Mouse (Mus musculus): ENCODE data around the gene Srr. TPM values are rescaled to one million over a fixed set of nuclear protein-coding genes. Genes with fewer than 3 reads are reported as not detected.
A peak's percentile ranks its signal among the peaks of the same experiment; 100 is the strongest.

The Srr gene
- polyA plus RNA-seq, 1 experiment from 2014 or later = 25.1 TPM

GRCm38 (mm10) chr11:74909978-74910377, 15.8 kb downstream of the Srr start:
- no peak for ATAC-seq (ENCODE audit: low FRiP score, low TSS enrichment)
- H3K9ac ChIP-seq (replicated peaks; ENCODE audit: low read length) = no peak overlapping the region
- no peaks in the 10 kb centered on the region for H3K9me3 ChIP-seq (ENCODE audit: low read length)
- H3K27ac ChIP-seq (ENCODE audit: low read length) = no peak overlapping the region
- no peaks in the 10 kb centered on the region for H3K4me1 ChIP-seq (ENCODE audit: insufficient read depth, low read length)
- no peak overlapping the region for H3K4me3 ChIP-seq (ENCODE audit: low read length)
- no peak overlapping the region for H3K4me2 ChIP-seq (replicated peaks; ENCODE audit: low read depth, low read length)
- H3K36me3 ChIP-seq (ENCODE audit: insufficient read depth, low read length) = peaks cover 47% of the 10 kb centered on the region
- whole genome bisulfite sequencing = 92% methylated on average over 4 of the region's 4 CpGs
- no peaks in the 10 kb centered on the region for H3K27me3 ChIP-seq (ENCODE audit: insufficient read depth, low read length)

- Histone ChIP-seq H3K4me1 (ENCODE audit: insufficient read depth, low read length) (no peaks in the 10 kb centered on the region), H3K9ac (replicated peaks; ENCODE audit: low read length) (no peak overlapping the region), H3K27ac (ENCODE audit: low read length) (no peak overlapping the region), H3K4me3 (ENCODE audit: low read length) (no peak overlapping the region), H3K9me3 (ENCODE audit: low read length) (no peaks in the 10 kb centered on the region), H3K4me2 (replicated peaks; ENCODE audit: low read depth, low read length) (no peak overlapping the region), H3K36me3 (ENCODE audit: insufficient read depth, low read length) (peaks cover 54% of the 10 kb centered on the region), H3K27me3 (ENCODE audit: insufficient read depth, low read length) (no peaks in the 10 kb centered on the region)
- 67% methylated on average over 12 of the region's 12 CpGs for WGBS
- ATAC-seq (ENCODE audit: low FRiP score, low TSS enrichment) = 0 out of 2 replicates have a peak, but pooled peaks have one; percentile 12
Observed at GRCm38 (mm10) chr11:74908618-74909399, 16.9 kb downstream of the Srr start.

- ATAC-seq (ENCODE audit: low FRiP score, low TSS enrichment) = no peak
- Histone ChIP-seq H3K4me3 (ENCODE audit: low read length) (no peak overlapping the region), H3K27ac (ENCODE audit: low read length) (no peak overlapping the region), H3K9me3 (ENCODE audit: low read length) (no peaks in the 10 kb centered on the region), H3K36me3 (ENCODE audit: insufficient read depth, low read length) (peaks cover 60% of the 10 kb centered on the region), H3K9ac (replicated peaks; ENCODE audit: low read length) (no peak overlapping the region), H3K4me1 (ENCODE audit: insufficient read depth, low read length) (no peaks in the 10 kb centered on the region), H3K4me2 (replicated peaks; ENCODE audit: low read depth, low read length) (no peak overlapping the region), H3K27me3 (ENCODE audit: insufficient read depth, low read length) (no peaks in the 10 kb centered on the region)
- WGBS = 93% methylated on average over 6 of the region's 6 CpGs
Observed at GRCm38 (mm10) chr11:74907850-74908249, 17.9 kb downstream of the Srr start.

- no peak for ATAC-seq (ENCODE audit: low FRiP score, low TSS enrichment)
- no peak overlapping the region for H3K27ac ChIP-seq (ENCODE audit: low read length)
- H3K9me3 ChIP-seq (ENCODE audit: low read length) = no peaks in the 10 kb centered on the region
- no peak overlapping the region for H3K4me2 ChIP-seq (replicated peaks; ENCODE audit: low read depth, low read length)
- H3K4me1 ChIP-seq (ENCODE audit: insufficient read depth, low read length) = peaks cover 23% of the 10 kb centered on the region
- H3K36me3 ChIP-seq (ENCODE audit: insufficient read depth, low read length) = peaks cover 70% of the 10 kb centered on the region
- 86% methylated on average over 5 of the region's 5 CpGs for WGBS
- H3K4me3 ChIP-seq (ENCODE audit: low read length) = no peak overlapping the region
- H3K27me3 ChIP-seq (ENCODE audit: insufficient read depth, low read length) = no peaks in the 10 kb centered on the region
- H3K9ac ChIP-seq (replicated peaks; ENCODE audit: low read length) = no peak overlapping the region
Observed at GRCm38 (mm10) chr11:74902416-74902815, 23.3 kb downstream of the Srr start.

- Histone ChIP-seq H3K4me3 (ENCODE audit: low read length) (no peak overlapping the region), H3K9ac (replicated peaks; ENCODE audit: low read length) (no peak overlapping the region), H3K27me3 (ENCODE audit: insufficient read depth, low read length) (no peaks in the 10 kb centered on the region), H3K36me3 (ENCODE audit: insufficient read depth, low read length) (peaks cover 61% of the 10 kb centered on the region), H3K4me1 (ENCODE audit: insufficient read depth, low read length) (peaks cover 23% of the 10 kb centered on the region), H3K9me3 (ENCODE audit: low read length) (no peaks in the 10 kb centered on the region), H3K27ac (ENCODE audit: low read length) (no peak overlapping the region), H3K4me2 (replicated peaks; ENCODE audit: low read depth, low read length) (no peak overlapping the region)
- no peak for ATAC-seq (ENCODE audit: low FRiP score, low TSS enrichment)
- 86% methylated on average over 6 of the region's 6 CpGs for WGBS
Observed at GRCm38 (mm10) chr11:74901555-74901954, 24.2 kb downstream of the Srr start.

GRCm38 (mm10) chr11:74898517-74898827, 27.3 kb downstream of the Srr start:
- peaks cover 27% of the 10 kb centered on the region for H3K4me1 ChIP-seq (ENCODE audit: insufficient read depth, low read length)
- H3K36me3 ChIP-seq (ENCODE audit: insufficient read depth, low read length) = peaks cover 39% of the 10 kb centered on the region
- H3K9ac ChIP-seq (replicated peaks; ENCODE audit: low read length) = peak overlapping the region; percentile 88
- peak overlapping the region; percentile 90 for H3K27ac ChIP-seq (ENCODE audit: low read length)
- H3K4me3 ChIP-seq (ENCODE audit: low read length) = peak overlapping the region; percentile 67
- peak overlapping the region; percentile 95 for H3K4me2 ChIP-seq (replicated peaks; ENCODE audit: low read depth, low read length)
- no peak for ATAC-seq (ENCODE audit: low FRiP score, low TSS enrichment)
- no peaks in the 10 kb centered on the region for H3K9me3 ChIP-seq (ENCODE audit: low read length)
- 0% methylated on average over 7 of the region's 7 CpGs for WGBS
- no peaks in the 10 kb centered on the region for H3K27me3 ChIP-seq (ENCODE audit: insufficient read depth, low read length)

- peak within 1 kb of the TSS; percentile 95 for H3K4me2 ChIP-seq (replicated peaks; ENCODE audit: low read depth, low read length)
- peak; percentile 89 for ATAC-seq (ENCODE audit: low FRiP score, low TSS enrichment)
- WGBS = under 1% methylated on average over 54 of the region's 54 CpGs
- H3K36me3 ChIP-seq (ENCODE audit: insufficient read depth, low read length) = peaks cover 33% of the 10 kb centered on the region
- peak within 1 kb of the TSS; percentile 88 for H3K9ac ChIP-seq (replicated peaks; ENCODE audit: low read length)
- H3K27me3 ChIP-seq (ENCODE audit: insufficient read depth, low read length) = no peaks in the 10 kb centered on the region
- peaks cover 27% of the 10 kb centered on the region for H3K4me1 ChIP-seq (ENCODE audit: insufficient read depth, low read length)
- no peaks in the 10 kb centered on the region for H3K9me3 ChIP-seq (ENCODE audit: low read length)
- peak within 1 kb of the TSS; percentile 67 for H3K4me3 ChIP-seq (ENCODE audit: low read length)
- H3K27ac ChIP-seq (ENCODE audit: low read length) = peak within 1 kb of the TSS; percentile 90
Observed at GRCm38 (mm10) chr11:74897678-74898516, 27.9 kb downstream of the Srr start, which contains the start of gene Tsr1. TSS of gene Tsr1 (plus strand) at chr11:74898071.

GRCm38 (mm10) chr11:74896901-74897677, 28.7 kb downstream of the Srr start, which contains the start of gene Sgsm2:
TSS of gene Sgsm2 (minus strand) at chr11:74897060.
- Histone ChIP-seq H3K9ac (replicated peaks; ENCODE audit: low read length) (peak within 1 kb of the TSS; percentile 88), H3K27me3 (ENCODE audit: insufficient read depth, low read length) (no peaks in the 10 kb centered on the region), H3K36me3 (ENCODE audit: insufficient read depth, low read length) (peaks cover 27% of the 10 kb centered on the region), H3K27ac (ENCODE audit: low read length) (peak within 1 kb of the TSS; percentile 90), H3K9me3 (ENCODE audit: low read length) (no peaks in the 10 kb centered on the region), H3K4me3 (ENCODE audit: low read length) (peak within 1 kb of the TSS; percentile 67), H3K4me2 (replicated peaks; ENCODE audit: low read depth, low read length) (peak within 1 kb of the TSS; percentile 95), H3K4me1 (ENCODE audit: insufficient read depth, low read length) (peaks cover 27% of the 10 kb centered on the region)
- under 1% methylated on average over 52 of the region's 74 CpGs for WGBS
- ATAC-seq (ENCODE audit: low FRiP score, low TSS enrichment) = peak; percentile 75

- H3K9me3 ChIP-seq (ENCODE audit: low read length) = no peaks in the 10 kb centered on the region
- H3K4me3 ChIP-seq (ENCODE audit: low read length) = peak overlapping the region; percentile 67
- peak overlapping the region; percentile 90 for H3K27ac ChIP-seq (ENCODE audit: low read length)
- peak; percentile 72 for ATAC-seq (ENCODE audit: low FRiP score, low TSS enrichment)
- peak overlapping the region; percentile 95 for H3K4me2 ChIP-seq (replicated peaks; ENCODE audit: low read depth, low read length)
- H3K9ac ChIP-seq (replicated peaks; ENCODE audit: low read length) = peak overlapping the region; percentile 88
- H3K27me3 ChIP-seq (ENCODE audit: insufficient read depth, low read length) = no peaks in the 10 kb centered on the region
- peaks cover 27% of the 10 kb centered on the region for H3K4me1 ChIP-seq (ENCODE audit: insufficient read depth, low read length)
- H3K36me3 ChIP-seq (ENCODE audit: insufficient read depth, low read length) = peaks cover 19% of the 10 kb centered on the region
- 1% methylated on average over 48 of the region's 55 CpGs for whole genome bisulfite sequencing
Observed at GRCm38 (mm10) chr11:74895980-74896900, 29.5 kb downstream of the Srr start.
